Comparison of ENCODE assay signal across 5 mouse cellular contexts in genomic region chr1:80361771-80362170, GRCm38 (mm10). TPM values are rescaled to one million over a fixed set of nuclear protein-coding genes. Genes with fewer than 3 reads are reported as not detected.
A peak's percentile ranks its signal among the peaks of the same experiment; 100 is the strongest.
DNase-seq lines count a peak whose midpoint lies in the region; ATAC-seq and TF ChIP-seq lines count a peak whose summit lies in the region.
"Not testable (repeated sequence)": the region's sequence is repeated elsewhere in the genome, so short reads cannot be mapped to it uniquely, and the experiment has no call there.

No protein-coding gene starts in this region.

- dilution Hi-C loops in CH12.LX (cut with MboI; ENCODE audit: extremely low pct_ligation_motif_present, extremely low pct_unique_long_range_greater_than_20kb, low sequenced_read_pairs) = not testable (repeated sequence)

- not testable (repeated sequence) for H3K4me2 ChIP-seq in CH12.LX (ENCODE audit: insufficient read depth, low read depth, poor library complexity, severe bottlenecking)

- in situ Hi-C loops in CH12.LX (cut with MboI; ENCODE audit: low pct_ligation_motif_present, low pct_unique_long_range_greater_than_20kb, low sequenced_read_pairs) = not testable (repeated sequence)

- ATAC-seq in activated CD4-positive, CD25-positive, alpha-beta regulatory T cell, adult 4 months = peak; percentile 68
- ATAC-seq in inflammation-experienced regulatory T-cells, adult 6 months = peak; percentile 73

- H3K4me1 ChIP-seq in CH12.LX (ENCODE audit: control insufficient read depth in 1 of 2, insufficient read depth in 2 of 2) = peaks cover 5 to 13% of the 10 kb centered on the region in 2 experiments; a peak in 3 of 4 replicates

- not testable (repeated sequence) for H3K36me3 ChIP-seq in CH12.LX (replicated peaks in 1 of 2; ENCODE audit: control insufficient read depth in 1 of 2, insufficient read depth in 1 of 2, low read length in 1 of 2)

- not testable (repeated sequence) for H3K79me2 ChIP-seq in CH12.LX (replicated peaks; ENCODE audit: control insufficient read depth, extremely low read depth, insufficient read depth, poor library complexity, severe bottlenecking)

- not testable (repeated sequence) for TF ChIP-seq EP300 in CH12.LX (IDR thresholded peaks at IDR 0.05; ENCODE audit: low read length)

- H3K27ac ChIP-seq in CH12.LX (ENCODE audit: insufficient read depth, low read depth) = not testable (repeated sequence)

- H3K9me3 ChIP-seq in CH12.LX (replicated peaks; ENCODE audit: low read length) = not testable (repeated sequence)

- TF ChIP-seq CTCF in CH12.LX (conservative IDR thresholded peaks at IDR 0.05 in 1 of 2, IDR thresholded peaks at IDR 0.05 in 1 of 2; ENCODE audit: low read depth in 2 of 2, low read length in 2 of 2) = not testable (repeated sequence)

- peak; percentile 25 for DNase-seq in CD4-positive, CD25-positive, alpha-beta regulatory T cell, adult 2 months (ENCODE audit: low read depth, low spot score)
- not testable (repeated sequence) for DNase-seq in CH12.LX (ENCODE audit: extremely low read depth)
- peak; percentile 18 for DNase-seq in naive thymus-derived CD4-positive, alpha-beta T cell, adult 2 months (ENCODE audit: low read depth)

- TF ChIP-seq RAD21 in CH12.LX (IDR thresholded peaks at IDR 0.05; ENCODE audit: low read depth, low read length) = not testable (repeated sequence)

- H3K9ac ChIP-seq in CH12.LX (ENCODE audit: insufficient read depth, low read depth) = not testable (repeated sequence)

- not testable (repeated sequence) for TF ChIP-seq POLR2A in CH12.LX (IDR thresholded peaks at IDR 0.05; ENCODE audit: low read depth, low read length)

- H3K4me3 ChIP-seq in CH12.LX (replicated peaks in 1 of 3; ENCODE audit: low read depth in 2 of 3, low read length in 2 of 3, poor library complexity in 1 of 3) = not testable (repeated sequence)

- not testable (repeated sequence) for H3K27me3 ChIP-seq in CH12.LX (replicated peaks)

TF ChIP-seq in CH12.LX, 34 proteins besides CTCF, POLR2A, EP300 and RAD21:
- 0 out of 2 replicates have a peak, but pooled peaks have one; percentile 7 for TF ChIP-seq ZNF384 (IDR thresholded peaks at IDR 0.05; ENCODE audit: low read depth, low read length)

RNA-seq across cellular contexts. Expression of gene Cul3, which starts 21.5 kb away (rescaled TPM):
- total RNA-seq in CH12.LX (2012; rRNA removed) (65.5 and 82.2 TPM in 2 replicates), CH12.LX (2014; rRNA removed) (232 and 237 TPM in 2 replicates)
- 148 and 176 TPM in 2 replicates for polyA plus RNA-seq in CH12.LX (2012; ENCODE audit: insufficient read length, low read depth)
- 10 to 100 TPM; 33.8 to 49.2 TPM for polyA plus RNA-seq in activated CD4-positive, CD25-positive, alpha-beta regulatory T cell, adult 4 months (2017; shearing (Covaris generic))
- polyA plus RNA-seq in inflammation-experienced regulatory T-cells, adult 6 months (2017; shearing (Covaris generic)) = 10 to 100 TPM; 21.1 to 59.9 (median 39.7) TPM
